Mouse (Mus musculus) limb, embryonic 15.5 days (tissue): ENCODE measurements at regions not wholly inside any gene's neighbourhood (a gene's known extent, or its start where the extent isn't known, plus 50 kb on each side); places are given as distances from the start of the nearest gene placed in this dataset.

Source experiments
- ATAC-seq: fragments of 200-750 bp; cut with Nextera tagmentation; 2 replicates; pipeline ENCODE4 v1.8.0; 2017; ENCODE audit warnings: low read depth, moderate TSS enrichment; ENCODE audit not compliant: insufficient number of reproducible peaks, low FRiP score, low TSS enrichment
- H3K27ac ChIP-seq: fragments of 300-500 bp; sonication (generic); 2 replicates; pipeline ENCODE4 v1.5.1; 2015; ENCODE audit warnings: moderate library complexity, mild to moderate bottlenecking, inconsistent platforms
- H3K27me3 ChIP-seq: fragments of 300-500 bp; sonication (generic); 2 replicates; pipeline ENCODE4 v1.6.1; 2015; ENCODE audit warnings: inconsistent platforms
- H3K36me3 ChIP-seq: fragments of 300-500 bp; sonication (generic); 2 replicates; pipeline ENCODE4 v1.6.1; 2015; ENCODE audit warnings: inconsistent platforms
- H3K4me1 ChIP-seq: fragments of 300-500 bp; sonication (generic); 2 replicates; pipeline ENCODE4 v1.6.1; 2015; ENCODE audit warnings: inconsistent platforms
- H3K4me2 ChIP-seq: fragments of 300-500 bp; sonication (generic); 2 replicates; pipeline ENCODE4 v1.6.1; 2015; ENCODE audit warnings: mild to moderate bottlenecking, inconsistent platforms
- H3K4me3 ChIP-seq: fragments of 300-500 bp; sonication (generic); 2 replicates; pipeline ENCODE4 v1.5.1; 2015; ENCODE audit warnings: mild to moderate bottlenecking, inconsistent platforms
- H3K9ac ChIP-seq: fragments of 300-500 bp; sonication (generic); 2 replicates; pipeline ENCODE4 v1.6.1; 2015; ENCODE audit warnings: inconsistent platforms
- H3K9me3 ChIP-seq: fragments of 300-500 bp; sonication (generic); 2 replicates; pipeline ENCODE4 v1.6.1; 2016; ENCODE audit warnings: inconsistent platforms
- WGBS: fragments of 180-500 bp; shearing (Covaris S2); methylation state at CpG from one replicate; pipeline ENCODE4 v1.1.7; 2015; 5-methylcytosine and 5-hydroxymethylcytosine counted together

GRCm38 (mm10) chr12:112327411-112327810 lies 161.8 kb upstream of the A530016L24Rik start:
- ATAC-seq: no peak

GRCm38 (mm10) chr12:112328809-112329575 lies 160.3 kb upstream of the A530016L24Rik start:
- Histone ChIP-seq H3K36me3 (no peaks in the 10 kb centered on the region), H3K27ac (no peak overlapping the region), H3K4me1 (peaks cover 41% of the 10 kb centered on the region), H3K27me3 (peaks cover 11% of the 10 kb centered on the region; the same call in 1 of the 2 replicates), H3K4me3 (no peak overlapping the region), H3K9me3 (no peaks in the 10 kb centered on the region), H3K4me2 (no peak overlapping the region), H3K9ac (no peak overlapping the region)
- WGBS: 35% methylated on average over 8 of the region's 8 CpGs
- no peak for ATAC-seq

More at GRCm38 (mm10) chr12:112327411-112327810, 161.8 kb upstream of the A530016L24Rik start:
- peaks cover 11% of the 10 kb centered on the region; the same call in 1 of the 2 replicates for H3K27me3 ChIP-seq
- H3K27ac ChIP-seq: no peak overlapping the region
- no peaks in the 10 kb centered on the region for H3K9me3 ChIP-seq
- no peaks in the 10 kb centered on the region for H3K36me3 ChIP-seq
- peaks cover 27% of the 10 kb centered on the region for H3K4me1 ChIP-seq
- no peak overlapping the region for H3K4me3 ChIP-seq
- H3K9ac ChIP-seq: no peak overlapping the region
- no peak overlapping the region for H3K4me2 ChIP-seq
- 80% methylated on average over 8 of the region's 8 CpGs for WGBS

GRCm38 (mm10) chr12:112329701-112330301 lies 159.4 kb upstream of the A530016L24Rik start:
- no peak overlapping the region for H3K9ac ChIP-seq
- no peaks in the 10 kb centered on the region for H3K9me3 ChIP-seq
- H3K27ac ChIP-seq: no peak overlapping the region
- no peak for ATAC-seq
- peaks cover 4% of the 10 kb centered on the region; the same call in 1 of the 2 replicates for H3K27me3 ChIP-seq
- no peak overlapping the region for H3K4me2 ChIP-seq
- 29% methylated on average over 18 of the region's 18 CpGs for WGBS
- no peaks in the 10 kb centered on the region for H3K36me3 ChIP-seq
- no peak overlapping the region for H3K4me3 ChIP-seq
- peaks cover 48% of the 10 kb centered on the region for H3K4me1 ChIP-seq

GRCm38 (mm10) chr12:112330557-112330956 lies 158.7 kb upstream of the A530016L24Rik start:
- H3K9ac ChIP-seq: no peak overlapping the region
- H3K36me3 ChIP-seq: no peaks in the 10 kb centered on the region
- peaks cover 51% of the 10 kb centered on the region for H3K4me1 ChIP-seq
- WGBS: 63% methylated on average over 5 of the region's 5 CpGs
- no peak overlapping the region for H3K4me3 ChIP-seq
- H3K9me3 ChIP-seq: no peaks in the 10 kb centered on the region
- no peak overlapping the region for H3K27ac ChIP-seq
- no peak overlapping the region for H3K4me2 ChIP-seq
- ATAC-seq: no peak
- peaks cover 3% of the 10 kb centered on the region; the same call in 1 of the 2 replicates for H3K27me3 ChIP-seq

GRCm38 (mm10) chr12:112331061-112331460 lies 158.2 kb upstream of the A530016L24Rik start:
- no peak overlapping the region for H3K9ac ChIP-seq
- 75% methylated on average over 16 of the region's 16 CpGs for WGBS
- no peak for ATAC-seq
- H3K4me3 ChIP-seq: no peak overlapping the region
- no peak overlapping the region for H3K27ac ChIP-seq
- no peaks in the 10 kb centered on the region for H3K36me3 ChIP-seq
- H3K27me3 ChIP-seq: peaks cover 3% of the 10 kb centered on the region; the same call in 1 of the 2 replicates
- H3K4me2 ChIP-seq: no peak overlapping the region
- peaks cover 55% of the 10 kb centered on the region for H3K4me1 ChIP-seq
- H3K9me3 ChIP-seq: no peaks in the 10 kb centered on the region

- H3K9me3 ChIP-seq: no peaks in the 10 kb centered on the region
- no peak overlapping the region for H3K4me3 ChIP-seq
- H3K27me3 ChIP-seq: peaks cover 3% of the 10 kb centered on the region; the same call in 1 of the 2 replicates
- no peaks in the 10 kb centered on the region for H3K36me3 ChIP-seq
- peak overlapping the region; percentile 39; the same call in 1 of the 2 replicates for H3K27ac ChIP-seq
- H3K4me1 ChIP-seq: peaks cover 57% of the 10 kb centered on the region
- 0 out of 2 replicates have a peak, but pooled peaks have one; percentile 49 for ATAC-seq
- H3K9ac ChIP-seq: no peak overlapping the region
- 0 out of 2 replicates have a peak overlapping the region, but pooled peaks have one; percentile 8 for H3K4me2 ChIP-seq
- 27% methylated on average over 19 of the region's 19 CpGs for WGBS
These were observed 155.8 kb upstream of the A530016L24Rik start for GRCm38 (mm10) chr12:112333125-112334079.

GRCm38 (mm10) chr12:112334106-112334855 lies 155.0 kb upstream of the A530016L24Rik start:
- Histone ChIP-seq H3K4me2 (no peak overlapping the region), H3K4me3 (no peak overlapping the region), H3K27ac (0 out of 2 replicates have a peak overlapping the region, but pooled peaks have one; percentile 27), H3K9me3 (no peaks in the 10 kb centered on the region), H3K27me3 (peaks cover 3% of the 10 kb centered on the region; the same call in 1 of the 2 replicates), H3K4me1 (peaks cover 55% of the 10 kb centered on the region), H3K36me3 (no peaks in the 10 kb centered on the region), H3K9ac (no peak overlapping the region)
- 51% methylated on average over 20 of the region's 20 CpGs for WGBS
- ATAC-seq: no peak

- Histone ChIP-seq H3K9me3 (no peaks in the 10 kb centered on the region), H3K4me2 (no peak overlapping the region), H3K36me3 (no peaks in the 10 kb centered on the region), H3K4me3 (no peak overlapping the region), H3K27ac (no peak overlapping the region), H3K4me1 (peaks cover 56% of the 10 kb centered on the region), H3K27me3 (peaks cover 3% of the 10 kb centered on the region; the same call in 1 of the 2 replicates), H3K9ac (no peak overlapping the region)
- WGBS: 39% methylated on average over 7 of the region's 7 CpGs
- no peak for ATAC-seq
These were observed 153.6 kb upstream of the A530016L24Rik start for GRCm38 (mm10) chr12:112335641-112336040.

GRCm38 (mm10) chr12:112336691-112337295 lies 152.5 kb upstream of the A530016L24Rik start:
- ATAC-seq: no peak
- Histone ChIP-seq H3K27ac (no peak overlapping the region), H3K4me1 (peaks cover 53% of the 10 kb centered on the region), H3K9ac (no peak overlapping the region), H3K4me2 (no peak overlapping the region), H3K27me3 (no peaks in the 10 kb centered on the region), H3K9me3 (no peaks in the 10 kb centered on the region), H3K36me3 (no peaks in the 10 kb centered on the region), H3K4me3 (no peak overlapping the region)
- 75% methylated on average over 9 of the region's 9 CpGs for WGBS

- Histone ChIP-seq H3K4me1 (peaks cover 47% of the 10 kb centered on the region), H3K4me3 (no peak overlapping the region), H3K36me3 (no peaks in the 10 kb centered on the region), H3K9me3 (no peaks in the 10 kb centered on the region), H3K9ac (no peak overlapping the region), H3K4me2 (no peak overlapping the region), H3K27ac (no peak overlapping the region), H3K27me3 (no peaks in the 10 kb centered on the region)
- no peak for ATAC-seq
- 71% methylated on average over 11 of the region's 11 CpGs for WGBS
These were observed 151.8 kb upstream of the A530016L24Rik start for GRCm38 (mm10) chr12:112337443-112337842.
